Mouse (Mus musculus) lung, embryonic 15.5 days (tissue): ENCODE results near the gene Cep152. TPM values are rescaled to one million over a fixed set of nuclear protein-coding genes. Genes with fewer than 3 reads are reported as not detected.

Experiments used
- ATAC-seq: fragments of 200-750 bp; cut with Nextera tagmentation; 2 replicates; pipeline ENCODE4 v1.8.0; 2017; ENCODE audit warnings: moderate number of reproducible peaks, borderline replicate concordance; ENCODE audit not compliant: low FRiP score, low TSS enrichment; ENCODE audit errors: extremely low read depth
- H3K27ac ChIP-seq: fragments of 300-500 bp; sonication (generic); 2 replicates; pipeline ENCODE4 v1.5.1; 2015; ENCODE audit warnings: moderate library complexity, mild to moderate bottlenecking, inconsistent platforms
- H3K27me3 ChIP-seq: fragments of 300-500 bp; sonication (generic); 2 replicates; pipeline ENCODE4 v1.6.1; 2015; ENCODE audit warnings: inconsistent platforms
- H3K36me3 ChIP-seq: fragments of 300-500 bp; sonication (generic); 2 replicates; pipeline ENCODE4 v1.6.1; 2015; ENCODE audit warnings: inconsistent platforms
- H3K4me1 ChIP-seq: fragments of 300-500 bp; sonication (generic); 2 replicates; pipeline ENCODE4 v1.6.1; 2015; ENCODE audit warnings: inconsistent platforms
- H3K4me2 ChIP-seq: fragments of 300-500 bp; sonication (generic); 2 replicates; pipeline ENCODE4 v1.6.1; 2015; ENCODE audit warnings: inconsistent platforms, mild to moderate bottlenecking, moderate library complexity
- H3K4me3 ChIP-seq: fragments of 300-500 bp; sonication (generic); 2 replicates; pipeline ENCODE4 v1.5.1; 2015; ENCODE audit warnings: mild to moderate bottlenecking, inconsistent platforms
- H3K9ac ChIP-seq: fragments of 300-500 bp; sonication (generic); 2 replicates; pipeline ENCODE4 v1.6.1; 2015; ENCODE audit warnings: inconsistent platforms
- H3K9me3 ChIP-seq: fragments of 300-500 bp; sonication (generic); 2 replicates; pipeline ENCODE4 v1.6.1; 2016; ENCODE audit warnings: inconsistent platforms
- WGBS: fragments of 180-500 bp; shearing (Covaris S2); methylation state at CpG from one replicate; pipeline ENCODE4 v1.1.7; 2015; 5-methylcytosine and 5-hydroxymethylcytosine counted together
- polyA plus RNA-seq: library from polyadenylated mRNA; unstranded; fragments of >200 nt; fragmentation: Nextera tagmentation; extraction: Ambion mirVana; gene quantifications from 2 replicates; pipeline ENCODE4 v1.2.1, GENCODE M21; 2015

Cep152 gene
- polyA plus RNA-seq, result 7.4 and 8.1 TPM in 2 replicates

- Histone ChIP-seq H3K36me3 (peaks cover 5% of the 10 kb centered on the region; the same call in 1 of the 2 replicates), H3K27me3 (no peaks in the 10 kb centered on the region), H3K4me1 (peaks cover 20% of the 10 kb centered on the region), H3K9ac (peak within 1 kb of the TSS; percentile 77), H3K27ac (0 out of 2 replicates have a peak within 1 kb of the TSS, but pooled peaks have one; percentile 1), H3K4me3 (peak within 1 kb of the TSS; percentile 80), H3K9me3 (no peaks in the 10 kb centered on the region), H3K4me2 (peak within 1 kb of the TSS; percentile 59)
- WGBS, result under 1% methylated on average over 48 of the region's 50 CpGs
- peak; percentile 98 for ATAC-seq
Measured at GRCm38 (mm10) chr2:125624837-125625351, at the start of gene Cep152. Cep152 (minus strand) TSS chr2:125625113.

- Histone ChIP-seq H3K36me3 (no peaks in the 10 kb centered on the region), H3K27me3 (no peaks in the 10 kb centered on the region), H3K4me2 (peak within 1 kb of the TSS; percentile 81), H3K4me1 (peaks cover 9% of the 10 kb centered on the region), H3K9ac (peak within 1 kb of the TSS; percentile 80), H3K9me3 (no peaks in the 10 kb centered on the region), H3K27ac (peak within 1 kb of the TSS; percentile 80), H3K4me3 (peak within 1 kb of the TSS; percentile 82)
- under 1% methylated on average over 66 of the region's 79 CpGs for WGBS
- peak; percentile 92 for ATAC-seq
Measured at GRCm38 (mm10) chr2:125672957-125673631, 48.2 kb upstream of the Cep152 start, which contains the start of gene Eid1. Eid1 (plus strand) TSS chr2:125673095.

GRCm38 (mm10) chr2:125672568-125672956 lies 47.6 kb upstream of the Cep152 start:
- Histone ChIP-seq H3K27ac (peak overlapping the region; percentile 80), H3K9ac (peak overlapping the region; percentile 80), H3K9me3 (no peaks in the 10 kb centered on the region), H3K27me3 (no peaks in the 10 kb centered on the region), H3K36me3 (no peaks in the 10 kb centered on the region), H3K4me1 (peaks cover 9% of the 10 kb centered on the region), H3K4me2 (peak overlapping the region; percentile 81), H3K4me3 (peak overlapping the region; percentile 82)
- WGBS, result 23% methylated on average over 8 of the region's 20 CpGs
- ATAC-seq, result no peak

GRCm38 (mm10) chr2:125670846-125671245 lies 45.9 kb upstream of the Cep152 start:
- H3K4me3 ChIP-seq, result no peak overlapping the region
- ATAC-seq, result no peak
- no peaks in the 10 kb centered on the region for H3K27me3 ChIP-seq
- H3K4me2 ChIP-seq, result no peak overlapping the region
- H3K4me1 ChIP-seq, result peaks cover 9% of the 10 kb centered on the region
- no peaks in the 10 kb centered on the region for H3K9me3 ChIP-seq
- H3K27ac ChIP-seq, result no peak overlapping the region
- no peaks in the 10 kb centered on the region for H3K36me3 ChIP-seq
- WGBS, result 36% methylated on average over 1 of the region's 1 CpGs
- no peak overlapping the region for H3K9ac ChIP-seq

GRCm38 (mm10) chr2:125667721-125668120 lies 42.8 kb upstream of the Cep152 start:
- H3K9ac ChIP-seq, result no peak overlapping the region
- H3K36me3 ChIP-seq, result no peaks in the 10 kb centered on the region
- ATAC-seq, result no peak
- 79% methylated on average over 7 of the region's 7 CpGs for WGBS
- no peak overlapping the region for H3K4me2 ChIP-seq
- no peak overlapping the region for H3K27ac ChIP-seq
- no peaks in the 10 kb centered on the region for H3K9me3 ChIP-seq
- H3K4me3 ChIP-seq, result no peak overlapping the region
- no peaks in the 10 kb centered on the region for H3K4me1 ChIP-seq
- H3K27me3 ChIP-seq, result no peaks in the 10 kb centered on the region

- Histone ChIP-seq H3K27me3 (no peaks in the 10 kb centered on the region), H3K4me3 (no peak overlapping the region), H3K27ac (no peak overlapping the region), H3K9me3 (no peaks in the 10 kb centered on the region), H3K4me2 (no peak overlapping the region), H3K4me1 (no peaks in the 10 kb centered on the region), H3K9ac (no peak overlapping the region), H3K36me3 (no peaks in the 10 kb centered on the region)
- WGBS, result 33% methylated on average over 5 of the region's 5 CpGs
- ATAC-seq, result no peak
Measured at GRCm38 (mm10) chr2:125667184-125667583, 42.3 kb upstream of the Cep152 start.

- WGBS, result 62% methylated on average over 4 of the region's 4 CpGs
- H3K4me2 ChIP-seq, result no peak overlapping the region
- ATAC-seq, result no peak
- no peak overlapping the region for H3K4me3 ChIP-seq
- no peaks in the 10 kb centered on the region for H3K9me3 ChIP-seq
- no peak overlapping the region for H3K9ac ChIP-seq
- no peak overlapping the region for H3K27ac ChIP-seq
- no peaks in the 10 kb centered on the region for H3K4me1 ChIP-seq
- H3K36me3 ChIP-seq, result no peaks in the 10 kb centered on the region
- H3K27me3 ChIP-seq, result no peaks in the 10 kb centered on the region
Measured at GRCm38 (mm10) chr2:125666668-125667067, 41.8 kb upstream of the Cep152 start.

GRCm38 (mm10) chr2:125665909-125666308 lies 41.0 kb upstream of the Cep152 start:
- no peak for ATAC-seq

GRCm38 (mm10) chr2:125665213-125665612 lies 40.3 kb upstream of the Cep152 start:
- H3K9ac ChIP-seq, result no peak overlapping the region
- no peaks in the 10 kb centered on the region for H3K9me3 ChIP-seq
- H3K4me1 ChIP-seq, result peaks cover 8% of the 10 kb centered on the region; the same call in 1 of the 2 replicates
- 84% methylated on average over 5 of the region's 5 CpGs for WGBS
- no peak overlapping the region for H3K4me3 ChIP-seq
- no peak for ATAC-seq
- H3K27ac ChIP-seq, result no peak overlapping the region
- H3K36me3 ChIP-seq, result no peaks in the 10 kb centered on the region
- H3K4me2 ChIP-seq, result no peak overlapping the region
- H3K27me3 ChIP-seq, result no peaks in the 10 kb centered on the region

More at GRCm38 (mm10) chr2:125665909-125666308, 41.0 kb upstream of the Cep152 start:
- no peak overlapping the region for H3K9ac ChIP-seq
- no peaks in the 10 kb centered on the region for H3K36me3 ChIP-seq
- H3K4me1 ChIP-seq, result peaks cover 1% of the 10 kb centered on the region; the same call in 1 of the 2 replicates
- 80% methylated on average over 4 of the region's 4 CpGs for WGBS
- no peak overlapping the region for H3K27ac ChIP-seq
- no peak overlapping the region for H3K4me3 ChIP-seq
- H3K27me3 ChIP-seq, result no peaks in the 10 kb centered on the region
- no peak overlapping the region for H3K4me2 ChIP-seq
- no peaks in the 10 kb centered on the region for H3K9me3 ChIP-seq

- H3K4me3 ChIP-seq, result no peak overlapping the region
- WGBS, result 94% methylated on average over 3 of the region's 3 CpGs
- no peak overlapping the region for H3K27ac ChIP-seq
- no peaks in the 10 kb centered on the region for H3K36me3 ChIP-seq
- ATAC-seq, result no peak
- no peak overlapping the region for H3K9ac ChIP-seq
- H3K4me1 ChIP-seq, result peaks cover 9% of the 10 kb centered on the region; the same call in 1 of the 2 replicates
- H3K9me3 ChIP-seq, result no peaks in the 10 kb centered on the region
- no peaks in the 10 kb centered on the region for H3K27me3 ChIP-seq
- H3K4me2 ChIP-seq, result no peak overlapping the region
Measured at GRCm38 (mm10) chr2:125662517-125662916, 37.6 kb upstream of the Cep152 start.

- ATAC-seq, result no peak
- H3K4me1 ChIP-seq, result peaks cover 9% of the 10 kb centered on the region; the same call in 1 of the 2 replicates
- H3K27ac ChIP-seq, result no peak overlapping the region
- no peaks in the 10 kb centered on the region for H3K9me3 ChIP-seq
- peak overlapping the region; percentile 25; the same call in 1 of the 2 replicates for H3K9ac ChIP-seq
- H3K36me3 ChIP-seq, result no peaks in the 10 kb centered on the region
- peak overlapping the region; percentile 64 for H3K4me2 ChIP-seq
- no peaks in the 10 kb centered on the region for H3K27me3 ChIP-seq
- peak overlapping the region; percentile 33; the same call in 1 of the 2 replicates for H3K4me3 ChIP-seq
- 47% methylated on average over 4 of the region's 4 CpGs for WGBS
Measured at GRCm38 (mm10) chr2:125661156-125661555, 36.2 kb upstream of the Cep152 start.

GRCm38 (mm10) chr2:125660537-125661130 lies 35.7 kb upstream of the Cep152 start:
- peak overlapping the region; percentile 64 for H3K4me2 ChIP-seq
- peak overlapping the region; percentile 25; the same call in 1 of the 2 replicates for H3K9ac ChIP-seq
- no peaks in the 10 kb centered on the region for H3K27me3 ChIP-seq
- no peaks in the 10 kb centered on the region for H3K9me3 ChIP-seq
- H3K4me1 ChIP-seq, result peaks cover 9% of the 10 kb centered on the region; the same call in 1 of the 2 replicates
- WGBS, result 33% methylated on average over 20 of the region's 20 CpGs
- H3K36me3 ChIP-seq, result no peaks in the 10 kb centered on the region
- H3K4me3 ChIP-seq, result peak overlapping the region; percentile 33
- ATAC-seq, result peak; percentile 72; the same call in 1 of the 2 replicates
- no peak overlapping the region for H3K27ac ChIP-seq
